Mouse (Mus musculus) stomach, postnatal 0 days (tissue): ENCODE measurements around the gene Hist1h2ad.

Source experiments
- CTCF ChIP-seq: IDR thresholded peaks from 2 replicates; pipeline ENCODE4 v1.5.1; 2016; ENCODE audit warnings: antibody characterized with exemption, low read depth, mild to moderate bottlenecking, moderate library complexity
- EP300 ChIP-seq: optimal IDR thresholded peaks from 2 replicates; pipeline ENCODE3; 2016; ENCODE audit warnings: antibody characterized with exemption

DNA sequence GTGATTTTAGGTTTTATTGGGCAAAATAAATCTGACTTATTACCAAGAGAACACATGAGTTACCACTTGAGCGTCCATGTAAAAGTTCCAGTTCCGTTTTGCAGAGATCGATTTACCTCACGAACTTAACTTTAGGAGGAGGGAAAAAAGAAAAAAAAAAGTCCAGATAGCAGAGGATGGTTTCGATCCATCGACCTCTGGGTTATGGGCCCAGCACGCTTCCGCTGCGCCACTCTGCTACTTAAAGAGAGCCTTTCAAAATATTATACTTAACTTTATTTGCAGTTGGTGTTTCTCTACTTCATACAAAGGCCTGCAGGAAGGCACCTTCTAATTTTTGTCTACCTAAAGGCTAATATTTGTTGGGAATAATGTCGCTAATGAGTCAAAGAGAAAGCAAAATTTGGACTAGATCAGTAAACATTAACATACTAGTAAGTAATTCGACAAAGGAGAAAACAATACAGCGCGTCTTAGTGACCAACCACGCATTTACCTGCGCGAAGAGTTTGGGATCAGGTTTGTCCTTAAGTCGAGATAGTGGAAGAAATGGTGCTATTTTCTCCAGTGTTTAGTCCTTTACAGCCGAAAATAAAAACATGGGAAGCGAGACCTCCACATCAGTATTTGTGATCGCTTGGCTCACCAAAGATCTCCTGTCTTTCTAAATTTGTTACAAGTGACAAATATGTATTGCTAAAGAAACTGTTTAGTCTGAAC is 43.8 kb upstream of the Hist1h2ad start:
- TF ChIP-seq EP300 (no peak), CTCF (no peak)
